Mouse (Mus musculus): ENCODE results near the gene Atp8b3. TPM values are rescaled to one million over a fixed set of nuclear protein-coding genes. Genes with fewer than 3 reads are reported as not detected.

Atp8b3 gene
- polyA plus RNA-seq, 1 experiment, result 0.86 TPM

- DNase-seq (ENCODE audit: low read depth), result peak; percentile 43
- no peak for TF ChIP-seq POLR2A (IDR thresholded peaks at IDR 0.05; ENCODE audit: borderline replicate concordance, extremely low read depth, insufficient read depth, insufficient read length, poor library complexity, severe bottlenecking)
- TF ChIP-seq CTCF (IDR thresholded peaks at IDR 0.05; ENCODE audit: borderline replicate concordance, extremely low read depth, insufficient read depth, insufficient read length), result no peak
Measured at GRCm38 (mm10) chr10:80513739-80514138, 25.2 kb downstream of the Atp8b3 start.

- DNase-seq (ENCODE audit: low read depth), result no peak
- TF ChIP-seq POLR2A (IDR thresholded peaks at IDR 0.05; ENCODE audit: borderline replicate concordance, extremely low read depth, insufficient read depth, insufficient read length, poor library complexity, severe bottlenecking), result no peak
- no peak for TF ChIP-seq CTCF (IDR thresholded peaks at IDR 0.05; ENCODE audit: borderline replicate concordance, extremely low read depth, insufficient read depth, insufficient read length)
Measured at GRCm38 (mm10) chr10:80510273-80510660, 28.7 kb downstream of the Atp8b3 start.

GRCm38 (mm10) chr10:80509412-80510272 lies 29.3 kb downstream of the Atp8b3 start:
- DNase-seq (ENCODE audit: low read depth), result peak; percentile 84
- TF ChIP-seq POLR2A (IDR thresholded peaks at IDR 0.05; ENCODE audit: borderline replicate concordance, extremely low read depth, insufficient read depth, insufficient read length, poor library complexity, severe bottlenecking), result no peak
- TF ChIP-seq CTCF (IDR thresholded peaks at IDR 0.05; ENCODE audit: borderline replicate concordance, extremely low read depth, insufficient read depth, insufficient read length), result peak; percentile 91

- TF ChIP-seq POLR2A (IDR thresholded peaks at IDR 0.05; ENCODE audit: borderline replicate concordance, extremely low read depth, insufficient read depth, insufficient read length, poor library complexity, severe bottlenecking), result no peak
- TF ChIP-seq CTCF (IDR thresholded peaks at IDR 0.05; ENCODE audit: borderline replicate concordance, extremely low read depth, insufficient read depth, insufficient read length), result peak; percentile 89
- DNase-seq (ENCODE audit: low read depth), result peak; percentile 67
Measured at GRCm38 (mm10) chr10:80506222-80506621, 32.7 kb downstream of the Atp8b3 start.

- DNase-seq (ENCODE audit: low read depth), result no peak
- no peak for TF ChIP-seq POLR2A (IDR thresholded peaks at IDR 0.05; ENCODE audit: borderline replicate concordance, extremely low read depth, insufficient read depth, insufficient read length, poor library complexity, severe bottlenecking)
- TF ChIP-seq CTCF (IDR thresholded peaks at IDR 0.05; ENCODE audit: borderline replicate concordance, extremely low read depth, insufficient read depth, insufficient read length), result no peak
Measured at GRCm38 (mm10) chr10:80504724-80505123, 34.2 kb downstream of the Atp8b3 start.

GRCm38 (mm10) chr10:80503599-80504220 lies 35.2 kb downstream of the Atp8b3 start:
- no peak for DNase-seq (ENCODE audit: low read depth)
- TF ChIP-seq CTCF (IDR thresholded peaks at IDR 0.05; ENCODE audit: borderline replicate concordance, extremely low read depth, insufficient read depth, insufficient read length) (no peak), POLR2A (IDR thresholded peaks at IDR 0.05; ENCODE audit: borderline replicate concordance, extremely low read depth, insufficient read depth, insufficient read length, poor library complexity, severe bottlenecking) (no peak)

GRCm38 (mm10) chr10:80502819-80503314 lies 36.1 kb downstream of the Atp8b3 start:
- TF ChIP-seq CTCF (IDR thresholded peaks at IDR 0.05; ENCODE audit: borderline replicate concordance, extremely low read depth, insufficient read depth, insufficient read length) (no peak), POLR2A (IDR thresholded peaks at IDR 0.05; ENCODE audit: borderline replicate concordance, extremely low read depth, insufficient read depth, insufficient read length, poor library complexity, severe bottlenecking) (no peak)
- no peak for DNase-seq (ENCODE audit: low read depth)

- no peak for DNase-seq (ENCODE audit: low read depth)
- TF ChIP-seq CTCF (IDR thresholded peaks at IDR 0.05; ENCODE audit: borderline replicate concordance, extremely low read depth, insufficient read depth, insufficient read length), result no peak
- TF ChIP-seq POLR2A (IDR thresholded peaks at IDR 0.05; ENCODE audit: borderline replicate concordance, extremely low read depth, insufficient read depth, insufficient read length, poor library complexity, severe bottlenecking), result no peak
Measured at GRCm38 (mm10) chr10:80502291-80502690, 36.6 kb downstream of the Atp8b3 start.

- DNase-seq (ENCODE audit: low read depth), result no peak
- TF ChIP-seq CTCF (IDR thresholded peaks at IDR 0.05; ENCODE audit: borderline replicate concordance, extremely low read depth, insufficient read depth, insufficient read length) (no peak), POLR2A (IDR thresholded peaks at IDR 0.05; ENCODE audit: borderline replicate concordance, extremely low read depth, insufficient read depth, insufficient read length, poor library complexity, severe bottlenecking) (no peak)
Measured at GRCm38 (mm10) chr10:80496421-80496820, 42.5 kb downstream of the Atp8b3 start.

- DNase-seq (ENCODE audit: low read depth), result no peak
- TF ChIP-seq CTCF (IDR thresholded peaks at IDR 0.05; ENCODE audit: borderline replicate concordance, extremely low read depth, insufficient read depth, insufficient read length) (no peak), POLR2A (IDR thresholded peaks at IDR 0.05; ENCODE audit: borderline replicate concordance, extremely low read depth, insufficient read depth, insufficient read length, poor library complexity, severe bottlenecking) (no peak)
Measured at GRCm38 (mm10) chr10:80495901-80496300, 43.0 kb downstream of the Atp8b3 start.

GRCm38 (mm10) chr10:80494732-80495131 lies 44.2 kb downstream of the Atp8b3 start, which contains the start of gene Onecut3:
Gene Onecut3, plus strand, starts transcription at chr10:80494835.
- TF ChIP-seq POLR2A (IDR thresholded peaks at IDR 0.05; ENCODE audit: borderline replicate concordance, extremely low read depth, insufficient read depth, insufficient read length, poor library complexity, severe bottlenecking), result no peak
- peak; percentile 15; the same call in 1 of the 2 replicates for TF ChIP-seq CTCF (IDR thresholded peaks at IDR 0.05; ENCODE audit: borderline replicate concordance, extremely low read depth, insufficient read depth, insufficient read length)

More at GRCm38 (mm10) chr10:80494732-80495131, 44.2 kb downstream of the Atp8b3 start, which contains the start of gene Onecut3:
- DNase-seq (ENCODE audit: low read depth), result peak; percentile 51

Data from brain, embryonic 14.5 days (tissue).